Mouse (Mus musculus): ENCODE data around the gene Ube3b.
A peak's percentile ranks its signal among the peaks of the same experiment; 100 is the strongest.

Gene Ube3b

DNA sequence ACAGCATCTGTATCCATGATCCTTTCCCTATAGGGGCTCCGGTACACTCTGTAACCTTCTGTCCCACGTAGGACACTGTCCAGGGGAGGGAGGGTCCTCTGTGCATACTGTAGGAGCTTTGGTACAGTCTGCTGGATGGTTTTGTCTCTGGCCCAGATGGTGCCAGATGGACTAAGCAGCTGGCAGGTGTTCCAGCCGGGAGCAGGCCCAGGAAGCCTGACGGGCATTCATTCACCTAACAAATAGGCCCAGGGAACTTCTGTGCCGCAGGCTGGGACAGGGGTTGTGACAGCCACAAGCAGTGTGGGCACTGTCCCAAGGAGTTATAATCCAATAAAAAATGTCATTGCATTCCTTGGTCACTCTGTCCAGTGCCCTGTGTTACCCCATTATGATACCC, 43.6 kb downstream of the Ube3b start:
- TF ChIP-seq CTCF (conservative IDR thresholded peaks at IDR 0.05; ENCODE audit: low read length) (no peak), POU5F1 (IDR thresholded peaks at IDR 0.05; ENCODE audit: borderline replicate concordance, low read length) (no peak), NANOG (IDR thresholded peaks at IDR 0.05; ENCODE audit: borderline replicate concordance, low read length) (no peak)
- Histone ChIP-seq H3K9me3 (ENCODE audit: low read length) (no peaks in the 10 kb centered on the region), H3K4me3 (replicated peaks; ENCODE audit: low read length) (no peak overlapping the region), H3K4me1 (replicated peaks; ENCODE audit: low read depth, low read length) (peaks cover 32% of the 10 kb centered on the region), H3K36me3 (ENCODE audit: insufficient read depth, low read length) (peaks cover 26% of the 10 kb centered on the region), H3K27me3 (ENCODE audit: insufficient read depth, low read length) (no peaks in the 10 kb centered on the region)

DNA sequence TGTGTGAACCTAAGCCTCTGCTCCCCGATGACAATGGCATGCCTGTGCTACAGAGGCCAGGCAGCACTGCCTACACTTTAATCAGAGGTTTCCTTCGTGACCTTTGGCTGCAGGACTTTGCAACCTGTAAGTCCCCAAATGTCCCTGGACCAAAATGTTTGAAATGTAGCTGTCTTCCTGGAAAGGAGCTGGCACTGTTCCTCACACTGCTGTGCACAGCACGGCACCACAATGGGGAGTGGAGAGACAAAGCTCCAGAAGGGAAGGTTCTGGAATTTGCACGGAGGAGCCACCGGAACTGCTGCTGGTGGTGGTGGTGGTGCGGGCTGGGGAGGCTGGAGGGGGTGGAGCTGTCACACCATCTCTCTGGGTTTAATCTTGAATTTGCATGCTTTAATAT, 46.3 kb downstream of the Ube3b start:
- Histone ChIP-seq H3K36me3 (ENCODE audit: insufficient read depth, low read length) (0 out of 2 replicates have a peak, but pooled peaks cover 4% of the 10 kb centered on the region), H3K27me3 (ENCODE audit: insufficient read depth, low read length) (no peaks in the 10 kb centered on the region), H3K9me3 (ENCODE audit: low read length) (no peaks in the 10 kb centered on the region), H3K4me1 (replicated peaks; ENCODE audit: low read depth, low read length) (0 out of 2 replicates have a peak, but pooled peaks cover 15% of the 10 kb centered on the region), H3K4me3 (replicated peaks; ENCODE audit: low read length) (no peak overlapping the region)
- TF ChIP-seq CTCF (conservative IDR thresholded peaks at IDR 0.05; ENCODE audit: low read length) (no peak), POU5F1 (IDR thresholded peaks at IDR 0.05; ENCODE audit: borderline replicate concordance, low read length) (no peak), NANOG (IDR thresholded peaks at IDR 0.05; ENCODE audit: borderline replicate concordance, low read length) (no peak)

DNA sequence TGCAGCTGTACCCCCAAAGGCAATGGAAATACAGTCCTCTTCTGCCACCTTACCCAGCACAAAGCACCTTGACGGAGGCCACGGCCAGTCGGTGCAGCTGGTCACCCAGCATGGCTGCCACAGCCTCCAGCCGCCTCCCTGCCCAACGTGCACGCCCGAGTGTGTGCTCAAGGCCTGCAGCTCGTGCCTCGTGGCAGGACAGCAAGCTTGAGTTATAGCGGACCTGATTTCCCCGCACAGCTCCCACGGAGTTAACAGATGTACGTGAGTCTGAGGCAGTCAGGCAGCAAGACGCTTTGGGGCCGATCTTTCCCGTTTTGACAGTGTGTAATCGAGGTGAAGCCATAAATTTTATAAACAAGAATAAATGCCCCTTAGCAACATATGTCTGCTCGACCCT, 48.2 kb downstream of the Ube3b start:
- H3K9me3 ChIP-seq (ENCODE audit: low read length), result no peaks in the 10 kb centered on the region
- peaks cover 21% of the 10 kb centered on the region for H3K36me3 ChIP-seq (ENCODE audit: insufficient read depth, low read length)
- H3K4me1 ChIP-seq (replicated peaks; ENCODE audit: low read depth, low read length), result peaks cover 27% of the 10 kb centered on the region
- H3K4me3 ChIP-seq (replicated peaks; ENCODE audit: low read length), result no peak overlapping the region
- TF ChIP-seq NANOG (IDR thresholded peaks at IDR 0.05; ENCODE audit: borderline replicate concordance, low read length), result no peak
- TF ChIP-seq CTCF (conservative IDR thresholded peaks at IDR 0.05; ENCODE audit: low read length), result no peak
- TF ChIP-seq POU5F1 (IDR thresholded peaks at IDR 0.05; ENCODE audit: borderline replicate concordance, low read length), result no peak
- no peaks in the 10 kb centered on the region for H3K27me3 ChIP-seq (ENCODE audit: insufficient read depth, low read length)

DNA sequence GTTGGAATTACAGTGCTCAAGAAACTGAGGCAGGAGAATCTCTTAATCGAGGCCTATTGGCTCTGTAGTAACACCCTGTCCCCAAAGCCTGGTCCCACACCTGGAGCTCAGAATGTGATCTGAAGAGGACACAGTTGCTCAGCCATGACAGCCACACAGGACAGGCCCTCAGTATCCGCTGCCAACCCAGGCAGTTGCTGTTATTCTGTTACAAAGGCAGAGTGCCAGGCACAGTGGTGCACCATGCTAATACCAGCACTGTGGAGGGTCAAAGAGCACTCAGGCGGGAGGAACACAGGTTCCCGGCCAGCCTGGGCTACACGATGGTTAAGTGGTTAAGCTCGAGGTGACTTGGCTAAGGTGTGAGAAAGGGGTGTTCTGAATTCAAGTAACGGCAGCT, 49.4 kb downstream of the Ube3b start:
- TF ChIP-seq CTCF (conservative IDR thresholded peaks at IDR 0.05; ENCODE audit: low read length), result no peak
- no peak for TF ChIP-seq NANOG (IDR thresholded peaks at IDR 0.05; ENCODE audit: borderline replicate concordance, low read length)
- TF ChIP-seq POU5F1 (IDR thresholded peaks at IDR 0.05; ENCODE audit: borderline replicate concordance, low read length), result no peak
- H3K4me1 ChIP-seq (replicated peaks; ENCODE audit: low read depth, low read length), result peaks cover 27% of the 10 kb centered on the region
- no peak overlapping the region for H3K4me3 ChIP-seq (replicated peaks; ENCODE audit: low read length)
- no peaks in the 10 kb centered on the region for H3K9me3 ChIP-seq (ENCODE audit: low read length)
- peaks cover 32% of the 10 kb centered on the region for H3K36me3 ChIP-seq (ENCODE audit: insufficient read depth, low read length)
- no peaks in the 10 kb centered on the region for H3K27me3 ChIP-seq (ENCODE audit: insufficient read depth, low read length)

DNA sequence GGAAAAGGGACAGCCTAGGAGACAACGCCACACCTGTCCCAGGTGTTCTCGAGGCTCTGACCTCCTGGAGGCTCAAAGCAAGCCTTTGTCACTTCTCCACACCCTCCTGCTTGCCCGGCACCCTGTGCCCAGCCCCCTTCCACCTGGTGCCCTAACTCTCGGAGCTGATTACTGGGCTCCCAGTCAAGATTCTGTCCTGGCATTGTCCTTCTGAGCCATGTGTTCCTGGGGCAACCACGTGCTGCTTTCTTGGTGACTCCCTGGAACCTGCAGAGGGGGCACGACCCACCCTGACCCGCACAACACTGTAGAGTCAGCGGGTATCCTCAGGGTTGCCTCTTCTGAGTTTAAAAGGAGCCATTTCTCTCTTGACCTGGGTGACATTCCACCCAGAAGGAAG, 54.0 kb downstream of the Ube3b start:
- H3K9me3 ChIP-seq (ENCODE audit: low read length), result no peaks in the 10 kb centered on the region

DNA sequence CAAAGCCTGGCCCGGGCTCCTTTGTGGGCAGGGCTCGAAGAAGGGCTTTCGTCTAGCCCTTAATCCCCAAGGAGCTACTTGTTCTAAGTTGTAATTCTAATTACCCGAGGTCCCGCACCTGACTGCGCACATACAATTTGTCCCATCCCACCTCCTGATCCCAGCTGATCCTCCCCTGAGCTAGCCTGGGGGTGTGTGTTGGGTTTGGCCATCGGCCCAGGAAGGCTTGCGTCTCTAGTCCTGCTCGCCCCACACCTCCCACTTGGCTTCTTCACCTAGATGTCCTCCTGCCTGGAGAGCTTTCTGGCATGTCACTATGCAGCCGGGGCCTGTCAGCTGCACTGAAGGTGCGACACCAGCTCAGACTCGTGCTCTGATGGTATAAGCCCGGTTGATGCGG, 55.2 kb downstream of the Ube3b start:
- no peaks in the 10 kb centered on the region for H3K9me3 ChIP-seq (ENCODE audit: low read length)
- TF ChIP-seq POU5F1 (IDR thresholded peaks at IDR 0.05; ENCODE audit: borderline replicate concordance, low read length) (no peak), CTCF (conservative IDR thresholded peaks at IDR 0.05; ENCODE audit: low read length) (no peak), NANOG (IDR thresholded peaks at IDR 0.05; ENCODE audit: borderline replicate concordance, low read length) (no peak)
- peaks cover 72% of the 10 kb centered on the region for H3K36me3 ChIP-seq (ENCODE audit: insufficient read depth, low read length)
- no peaks in the 10 kb centered on the region for H3K27me3 ChIP-seq (ENCODE audit: insufficient read depth, low read length)
- no peak overlapping the region for H3K4me3 ChIP-seq (replicated peaks; ENCODE audit: low read length)
- peaks cover 34% of the 10 kb centered on the region for H3K4me1 ChIP-seq (replicated peaks; ENCODE audit: low read depth, low read length)

More for the DNA sequence above, 54.0 kb downstream of the Ube3b start:
- Histone ChIP-seq H3K4me3 (replicated peaks; ENCODE audit: low read length) (no peak overlapping the region), H3K27me3 (ENCODE audit: insufficient read depth, low read length) (no peaks in the 10 kb centered on the region), H3K4me1 (replicated peaks; ENCODE audit: low read depth, low read length) (peaks cover 34% of the 10 kb centered on the region), H3K36me3 (ENCODE audit: insufficient read depth, low read length) (peaks cover 75% of the 10 kb centered on the region)
- TF ChIP-seq NANOG (IDR thresholded peaks at IDR 0.05; ENCODE audit: borderline replicate concordance, low read length) (no peak), POU5F1 (IDR thresholded peaks at IDR 0.05; ENCODE audit: borderline replicate concordance, low read length) (no peak), CTCF (conservative IDR thresholded peaks at IDR 0.05; ENCODE audit: low read length) (no peak)

DNA sequence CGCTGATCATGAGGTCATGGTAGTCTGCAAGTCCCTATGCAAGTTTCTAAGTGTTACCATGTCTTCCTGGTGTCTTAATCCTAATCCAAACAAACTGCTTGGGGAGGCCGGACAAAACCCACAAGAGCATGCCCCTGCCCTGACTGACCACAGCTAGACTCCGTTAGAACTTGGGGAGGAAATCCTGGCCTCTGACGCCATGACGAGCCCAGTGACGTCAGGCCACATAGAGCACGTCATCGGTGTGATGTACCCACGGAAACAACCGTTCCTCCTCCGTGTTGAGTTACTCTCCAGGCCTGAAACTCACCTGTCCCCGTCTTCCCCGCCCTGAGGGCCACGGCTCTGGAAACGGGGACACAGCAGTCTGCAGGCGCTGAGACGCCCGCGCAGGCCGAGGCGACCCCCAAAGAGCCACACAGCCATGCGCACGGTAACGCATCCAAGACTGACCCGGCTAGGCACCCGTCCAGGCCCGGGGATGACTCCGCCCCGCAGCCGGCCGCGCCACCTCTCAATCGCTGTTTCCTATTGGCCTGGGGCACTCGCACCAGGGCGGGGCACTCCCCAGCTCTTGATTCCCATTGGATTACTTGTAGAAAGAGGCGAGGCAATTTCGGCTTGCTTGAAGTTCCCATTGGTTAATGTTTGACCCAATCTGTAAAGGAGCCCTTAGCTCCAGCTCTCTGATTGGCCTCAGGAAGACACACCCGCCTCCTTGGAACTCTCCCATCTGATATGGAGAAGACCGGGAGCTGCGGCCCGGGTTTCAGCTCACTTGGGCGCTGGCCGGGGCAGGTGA, 63.4 kb downstream of the Ube3b start, which contains the start of the genes Mmab and Mvk:
Gene Mmab, minus strand, starts transcription at position 495 of the 802 bp plus-strand sequence.
Gene Mvk, plus strand, starts transcription at position 704 of the 802 bp plus-strand sequence.
- Histone ChIP-seq H3K9me3 (ENCODE audit: low read length) (no peaks in the 10 kb centered on the region), H3K4me1 (replicated peaks; ENCODE audit: low read depth, low read length) (peaks cover 27% of the 10 kb centered on the region), H3K27me3 (ENCODE audit: insufficient read depth, low read length) (no peaks in the 10 kb centered on the region), H3K36me3 (ENCODE audit: insufficient read depth, low read length) (peaks cover 42% of the 10 kb centered on the region), H3K4me3 (replicated peaks; ENCODE audit: low read length) (peak within 1 kb of the TSS; percentile 95)
- TF ChIP-seq NANOG (IDR thresholded peaks at IDR 0.05; ENCODE audit: borderline replicate concordance, low read length) (no peak), CTCF (conservative IDR thresholded peaks at IDR 0.05; ENCODE audit: low read length) (no peak), POU5F1 (IDR thresholded peaks at IDR 0.05; ENCODE audit: borderline replicate concordance, low read length) (no peak)

DNA sequence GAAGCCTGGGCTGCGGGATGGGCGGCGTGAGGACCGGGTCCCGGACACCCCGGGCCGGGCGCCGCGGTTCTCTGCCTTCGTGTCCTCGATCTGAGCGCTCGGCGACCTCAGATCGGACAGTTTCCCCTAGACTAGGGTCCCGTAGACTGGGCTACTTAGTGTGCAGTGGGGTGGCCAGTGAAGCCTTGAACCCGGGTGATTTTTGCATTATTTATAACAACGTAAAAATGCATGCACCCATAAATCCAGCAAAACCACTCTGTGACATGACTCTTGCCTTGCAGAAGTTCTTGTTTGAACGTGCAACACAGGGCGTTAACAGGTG, 63.9 kb downstream of the Ube3b start:
- TF ChIP-seq NANOG (IDR thresholded peaks at IDR 0.05; ENCODE audit: borderline replicate concordance, low read length), result no peak
- TF ChIP-seq CTCF (conservative IDR thresholded peaks at IDR 0.05; ENCODE audit: low read length), result no peak
- no peak for TF ChIP-seq POU5F1 (IDR thresholded peaks at IDR 0.05; ENCODE audit: borderline replicate concordance, low read length)
- Histone ChIP-seq H3K9me3 (ENCODE audit: low read length) (no peaks in the 10 kb centered on the region), H3K4me1 (replicated peaks; ENCODE audit: low read depth, low read length) (peaks cover 31% of the 10 kb centered on the region), H3K4me3 (replicated peaks; ENCODE audit: low read length) (peak overlapping the region; percentile 95), H3K36me3 (ENCODE audit: insufficient read depth, low read length) (peaks cover 40% of the 10 kb centered on the region), H3K27me3 (ENCODE audit: insufficient read depth, low read length) (no peaks in the 10 kb centered on the region)
